Mouse (Mus musculus) T-helper 2 cell (primary cell): ENCODE measurements around the gene Mcrip2.

Source experiments
- in situ Hi-C: fragments of 300-600 bp; cut with MboI, MseI; formaldehyde crosslinking; loops from one replicate; pipeline ENCODE4 v1.15.1; 2025; ENCODE audit warnings: high pct_unique_total_duplicates

Mcrip2 gene

GRCm38 (mm10) chr17:25867509-25867835, 1.1 kb downstream of the Mcrip2 start:
- in situ Hi-C loops = loop anchor here (25.0 kb wide), 1 partner anchor 1405 kb away; the partner anchor contains the start of genes Bricd5, E4f1 and Pgp

GRCm38 (mm10) chr17:25866172-25866571, 2.4 kb downstream of the Mcrip2 start:
- in situ Hi-C loops = loop anchor here (25.0 kb wide), 1 partner anchor 1404 kb away; the partner anchor contains the start of genes Bricd5, E4f1 and Pgp

GRCm38 (mm10) chr17:25865288-25865687, 3.3 kb downstream of the Mcrip2 start:
- in situ Hi-C loops = loop anchor here (25.0 kb wide), 1 partner anchor 1403 kb away; the partner anchor contains the start of genes Bricd5, E4f1 and Pgp

- in situ Hi-C loops = loop anchor here (25.0 kb wide), 1 partner anchor 1402 kb away; the partner anchor contains the start of genes Bricd5, E4f1 and Pgp
These were observed 4.3 kb downstream of the Mcrip2 start for GRCm38 (mm10) chr17:25864311-25864710.

GRCm38 (mm10) chr17:25863681-25864080, 4.9 kb downstream of the Mcrip2 start:
- in situ Hi-C loops = loop anchor here (25.0 kb wide), 1 partner anchor 1401 kb away; the partner anchor contains the start of genes Bricd5, E4f1 and Pgp

- in situ Hi-C loops = loop anchor here (25.0 kb wide), 1 partner anchor 1400 kb away; the partner anchor contains the start of genes Bricd5, E4f1 and Pgp
These were observed 6.6 kb downstream of the Mcrip2 start for GRCm38 (mm10) chr17:25861704-25862612.

GRCm38 (mm10) chr17:25860832-25861703, 7.5 kb downstream of the Mcrip2 start, which contains the start of gene Wdr90:
Gene Wdr90, minus strand, starts transcription at chr17:25861501.
- in situ Hi-C loops = loop anchor here (25.0 kb wide), 1 partner anchor 1399 kb away; the partner anchor contains the start of genes Bricd5, E4f1 and Pgp

GRCm38 (mm10) chr17:25860229-25860628, 8.3 kb downstream of the Mcrip2 start:
- in situ Hi-C loops = loop anchor here (25.0 kb wide), 1 partner anchor 1398 kb away; the partner anchor contains the start of genes Bricd5, E4f1 and Pgp

- in situ Hi-C loops = loop anchor here (25.0 kb wide), 1 partner anchor 1993 kb away; the partner anchor contains the start of gene Snrpc
These were observed 24.1 kb downstream of the Mcrip2 start, which contains the start of gene Rhot2 for GRCm38 (mm10) chr17:25844396-25844901. Gene Rhot2, minus strand, starts transcription at chr17:25844851.

GRCm38 (mm10) chr17:25843636-25844395, 24.7 kb downstream of the Mcrip2 start:
- in situ Hi-C loops = loop anchor here (25.0 kb wide), 1 partner anchor 1993 kb away; the partner anchor contains the start of gene Snrpc

GRCm38 (mm10) chr17:25843122-25843521, 25.4 kb downstream of the Mcrip2 start:
- in situ Hi-C loops = loop anchor here (25.0 kb wide), 1 partner anchor 1994 kb away; the partner anchor contains the start of gene Snrpc

- in situ Hi-C loops = loop anchor here (25.0 kb wide), 1 partner anchor 1995 kb away; the partner anchor contains the start of gene Snrpc
These were observed 26.1 kb downstream of the Mcrip2 start for GRCm38 (mm10) chr17:25842509-25842908.

GRCm38 (mm10) chr17:25841117-25841880, 27.3 kb downstream of the Mcrip2 start, which contains the start of gene Gm20683:
Gene Gm20683, minus strand, starts transcription at chr17:25841763.
- in situ Hi-C loops = loop anchor here (25.0 kb wide), 1 partner anchor 1996 kb away; the partner anchor contains the start of gene Snrpc

- in situ Hi-C loops = loop anchor here (25.0 kb wide), 1 partner anchor 1997 kb away; the partner anchor contains the start of gene Snrpc
These were observed 28.0 kb downstream of the Mcrip2 start for GRCm38 (mm10) chr17:25840519-25840918.

GRCm38 (mm10) chr17:25839455-25840235, 28.9 kb downstream of the Mcrip2 start:
- in situ Hi-C loops = loop anchor here (10.0 to 25.0 kb wide), 2 partner anchors 1835 to 1998 kb away; partner anchors contain the start of gene Snrpc

- in situ Hi-C loops = loop anchor here (10.0 to 25.0 kb wide), 2 partner anchors 1834 to 1998 kb away; partner anchors contain the start of gene Snrpc
These were observed 29.7 kb downstream of the Mcrip2 start for GRCm38 (mm10) chr17:25838904-25839303.

- in situ Hi-C loops = loop anchor here (10.0 to 25.0 kb wide), 2 partner anchors 1833 to 2000 kb away; partner anchors contain the start of gene Snrpc
These were observed 31.0 kb downstream of the Mcrip2 start for GRCm38 (mm10) chr17:25837533-25837932.

- in situ Hi-C loops = loop anchor here (10.0 to 25.0 kb wide), 2 partner anchors 1832 to 2000 kb away; partner anchors contain the start of gene Snrpc
These were observed 31.5 kb downstream of the Mcrip2 start, which contains the start of gene Rhbdl1 for GRCm38 (mm10) chr17:25837076-25837410. Gene Rhbdl1, minus strand, starts transcription at chr17:25837295.
